Mouse (Mus musculus) intestine, embryonic 16.5 days (tissue): ENCODE data around the gene F2rl3. TPM values are rescaled to one million over a fixed set of nuclear protein-coding genes. Genes with fewer than 3 reads are reported as not detected.

ENCODE experiments used
- ATAC-seq: fragments of 200-750 bp; cut with Nextera tagmentation; 2 replicates; pipeline ENCODE4 v1.8.0; 2017; ENCODE audit warnings: moderate TSS enrichment, moderate library complexity
- H3K27ac ChIP-seq: fragments of 300-500 bp; sonication (generic); 2 replicates; pipeline ENCODE4 v1.5.1; 2014; ENCODE audit warnings: mild to moderate bottlenecking, low read length
- H3K27me3 ChIP-seq: fragments of 300-500 bp; sonication (generic); replicated peaks from 2 replicates; pipeline ENCODE4 v1.6.1; 2014; ENCODE audit warnings: low read length, control low read depth, mixed read lengths; ENCODE audit not compliant: control insufficient read depth, insufficient read depth
- H3K36me3 ChIP-seq: fragments of 300-500 bp; sonication (generic); 2 replicates; pipeline ENCODE4 v1.6.1; 2014; ENCODE audit warnings: low read length, control low read depth; ENCODE audit not compliant: control insufficient read depth, insufficient read depth
- H3K4me1 ChIP-seq: fragments of 300-500 bp; sonication (generic); 2 replicates; pipeline ENCODE4 v1.6.1; 2014; ENCODE audit warnings: low read length, control low read depth, mixed read lengths; ENCODE audit not compliant: control insufficient read depth, insufficient read depth
- H3K4me2 ChIP-seq: fragments of 300-500 bp; sonication (generic); 2 replicates; pipeline ENCODE4 v1.6.1; 2014; ENCODE audit warnings: low read depth, low read length, control low read depth
- H3K4me3 ChIP-seq: fragments of 300-500 bp; sonication (generic); 2 replicates; pipeline ENCODE4 v1.5.1; 2014; ENCODE audit warnings: mild to moderate bottlenecking, low read length
- H3K9ac ChIP-seq: fragments of 300-500 bp; sonication (generic); 2 replicates; pipeline ENCODE4 v1.6.1; 2014; ENCODE audit warnings: low read depth, low read length
- H3K9me3 ChIP-seq: fragments of 300-500 bp; sonication (generic); 2 replicates; pipeline ENCODE4 v1.6.1; 2016; ENCODE audit warnings: low read length, control low read depth; ENCODE audit not compliant: control insufficient read depth
- WGBS: fragments of 180-500 bp; shearing (Covaris S2); extraction: QIAGEN DNeasy Blood & Tissue Kit; methylation state at CpG from one replicate; pipeline ENCODE4 v1.1.7; 2014; 5-methylcytosine and 5-hydroxymethylcytosine counted together
- polyA plus RNA-seq: library from polyadenylated mRNA; unstranded; fragments of >200 nt; fragmentation: Nextera tagmentation; extraction: Ambion mirVana; gene quantifications from 2 replicates; pipeline ENCODE4 v1.2.1, GENCODE M21; 2015

F2rl3 gene
- polyA plus RNA-seq, result 3.9 and 4.7 TPM in 2 replicates

DNA sequence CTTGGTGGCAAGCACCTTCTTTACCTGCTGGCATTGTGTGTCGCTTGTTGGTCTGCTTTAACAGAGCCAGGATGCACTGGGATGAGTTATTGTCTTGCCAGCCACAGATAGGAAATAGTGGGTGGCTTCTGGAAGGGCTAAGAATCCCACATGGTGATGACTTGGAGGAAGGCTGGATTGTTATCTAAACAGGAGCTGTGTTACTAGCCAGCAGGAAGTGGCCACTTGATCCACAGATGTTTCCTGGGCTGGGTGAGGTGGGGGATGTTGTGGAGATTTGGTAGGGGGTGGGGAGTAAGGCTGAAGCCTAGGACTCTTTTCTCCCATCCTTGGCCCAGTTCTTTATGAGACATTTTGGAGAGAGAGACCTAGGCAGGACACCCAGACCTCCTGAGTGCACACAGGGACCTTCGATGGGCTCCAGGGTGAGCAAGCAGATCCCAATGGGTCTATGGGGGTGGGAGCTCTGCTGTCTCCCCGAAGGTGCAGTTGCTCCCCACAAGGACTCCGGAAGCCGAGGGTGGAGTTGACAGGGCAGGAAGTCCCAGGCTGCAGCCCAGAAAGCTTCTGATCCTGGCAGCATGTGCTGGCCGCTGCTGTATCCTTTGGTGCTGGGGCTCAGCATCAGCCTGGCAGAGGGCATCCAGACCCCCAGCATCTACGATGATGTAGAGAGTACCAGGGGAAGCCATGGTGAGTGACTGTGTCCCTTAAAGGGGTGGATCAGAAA is at the start of gene F2rl3:
Gene F2rl3 (plus strand): TSS at position 559 of the 730 bp plus-strand sequence.
- Histone ChIP-seq H3K27me3 (no peaks in the 10 kb centered on the region), H3K4me1 (peaks cover 11% of the 10 kb centered on the region; the same call in 1 of the 2 replicates), H3K9me3 (no peaks in the 10 kb centered on the region), H3K36me3 (peaks cover 14% of the 10 kb centered on the region), H3K9ac (no peak within 1 kb of the TSS), H3K4me3 (peak within 1 kb of the TSS; percentile 7; the same call in 1 of the 2 replicates), H3K4me2 (peak within 1 kb of the TSS; percentile 6; the same call in 1 of the 2 replicates), H3K27ac (peak within 1 kb of the TSS; percentile 68)
- ATAC-seq, result peak; percentile 70
- WGBS, result 65% methylated on average over 7 of the region's 7 CpGs

DNA sequence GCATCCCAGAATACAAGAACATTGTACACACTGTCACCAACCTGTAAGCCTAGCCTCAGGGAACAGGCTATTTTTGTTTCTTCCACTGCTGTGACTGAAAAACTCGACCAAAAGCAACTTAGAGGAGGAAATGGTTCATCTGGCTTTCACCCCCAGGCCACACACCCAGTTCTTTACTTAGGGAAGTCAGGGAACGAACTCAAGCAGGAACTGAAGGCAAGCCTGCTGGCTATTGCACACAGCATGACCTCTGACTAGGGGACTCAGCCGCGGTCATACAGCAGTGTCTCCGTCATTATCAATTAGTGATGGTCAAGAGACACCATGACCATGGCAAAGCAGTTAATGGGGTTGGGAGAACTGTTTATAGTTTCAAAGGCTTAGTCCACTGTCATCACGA is 49.1 kb upstream of the F2rl3 start:
- Histone ChIP-seq H3K9ac (no peak overlapping the region), H3K4me3 (no peak overlapping the region), H3K36me3 (no peaks in the 10 kb centered on the region), H3K9me3 (no peaks in the 10 kb centered on the region), H3K27me3 (no peaks in the 10 kb centered on the region), H3K4me2 (no peak overlapping the region), H3K4me1 (no peaks in the 10 kb centered on the region), H3K27ac (no peak overlapping the region)
- ATAC-seq, result no peak
- WGBS, result 63% methylated on average over 6 of the region's 6 CpGs

DNA sequence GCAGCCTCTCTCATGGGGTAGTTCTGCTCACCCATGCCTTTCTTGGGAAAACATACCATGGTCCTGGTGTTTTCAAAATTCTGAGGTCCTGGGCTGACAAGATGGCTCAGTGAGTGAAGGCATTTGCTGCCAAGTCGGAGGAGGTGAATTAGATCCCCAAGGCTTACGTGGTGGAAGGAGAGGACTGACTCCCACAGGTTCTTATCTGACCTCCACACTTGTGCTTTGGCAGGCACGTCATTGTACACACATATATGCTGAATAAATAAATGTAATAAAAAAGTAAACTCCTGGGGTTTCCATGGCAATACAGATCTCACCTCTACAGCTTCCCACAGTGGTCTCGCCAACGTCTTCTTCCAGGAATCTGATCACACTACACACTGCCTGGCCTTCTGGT is 45.1 kb upstream of the F2rl3 start:
- no peak overlapping the region for H3K4me2 ChIP-seq
- no peaks in the 10 kb centered on the region for H3K9me3 ChIP-seq
- no peak for ATAC-seq
- H3K36me3 ChIP-seq, result no peaks in the 10 kb centered on the region
- WGBS, result 66% methylated on average over 5 of the region's 5 CpGs
- H3K27me3 ChIP-seq, result no peaks in the 10 kb centered on the region
- H3K9ac ChIP-seq, result no peak overlapping the region
- H3K4me3 ChIP-seq, result no peak overlapping the region
- no peak overlapping the region for H3K27ac ChIP-seq
- no peaks in the 10 kb centered on the region for H3K4me1 ChIP-seq

DNA sequence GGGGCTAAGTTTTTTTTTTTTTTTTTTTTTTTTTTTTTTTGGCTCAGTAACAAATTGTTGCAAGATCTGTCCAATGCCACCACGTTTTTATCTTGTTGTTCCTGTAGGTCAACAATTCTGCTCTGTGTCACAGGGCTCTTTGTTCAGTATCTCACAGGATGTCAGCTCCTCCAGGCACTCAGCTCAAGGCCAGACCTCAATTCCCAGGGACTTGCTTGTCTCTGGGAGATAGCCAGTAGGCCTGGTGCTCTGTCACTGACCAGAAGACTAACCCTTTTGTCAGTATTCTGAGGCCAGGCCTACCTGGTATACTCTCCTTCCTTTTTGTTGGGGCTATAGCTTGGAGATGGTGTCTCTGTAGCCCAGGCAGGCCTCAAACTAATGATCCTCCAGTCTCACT is 41.1 kb upstream of the F2rl3 start:
- Histone ChIP-seq H3K4me3 (no peak overlapping the region), H3K9me3 (no peaks in the 10 kb centered on the region), H3K9ac (no peak overlapping the region), H3K36me3 (0 out of 2 replicates have a peak, but pooled peaks cover 3% of the 10 kb centered on the region), H3K27ac (no peak overlapping the region), H3K4me1 (peaks cover 9% of the 10 kb centered on the region), H3K27me3 (no peaks in the 10 kb centered on the region), H3K4me2 (no peak overlapping the region)
- no peak for ATAC-seq
- 11% methylated on average over 1 of the region's 1 CpGs for WGBS

DNA sequence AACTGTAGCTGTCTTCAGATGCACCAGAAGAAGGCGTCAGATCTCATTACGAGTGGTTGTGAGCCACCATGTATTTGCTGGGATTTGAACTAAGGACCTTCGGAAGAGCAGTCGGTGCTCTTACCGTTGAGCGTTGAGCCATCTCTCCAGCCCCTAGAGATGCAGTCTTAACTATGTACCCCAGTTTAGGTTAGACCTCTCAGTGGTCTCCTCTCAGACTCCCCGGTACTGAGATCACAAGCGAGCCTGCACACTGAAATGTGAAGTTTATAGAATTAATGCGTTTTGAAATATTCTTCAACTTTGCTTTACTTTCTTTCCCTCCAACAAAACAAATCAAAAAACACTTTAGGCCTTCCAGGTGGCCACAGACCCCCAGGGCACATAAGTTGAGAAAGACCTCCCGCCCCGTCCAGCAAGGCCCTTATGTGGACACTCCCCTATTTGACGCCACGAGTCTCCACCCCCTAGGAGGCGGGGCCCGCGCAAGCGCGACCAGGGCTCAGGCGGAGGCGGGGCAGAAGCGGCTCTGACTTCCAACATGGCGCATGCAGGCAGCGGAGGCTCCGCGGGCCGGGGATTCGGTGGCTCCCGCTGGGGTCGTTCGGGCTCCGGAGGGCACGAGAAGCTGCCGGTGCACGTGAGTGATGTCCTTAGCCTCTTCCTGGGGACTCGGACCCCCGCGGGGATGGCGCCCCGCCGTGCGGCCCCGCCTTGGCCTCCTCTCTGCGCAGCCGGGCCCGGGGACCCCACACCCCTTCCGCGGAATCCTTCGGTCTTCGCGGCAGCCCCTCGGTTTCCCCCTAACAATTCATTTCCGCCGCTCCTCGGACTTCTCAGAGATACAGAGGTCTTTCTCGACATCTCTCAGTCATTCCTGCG is 38.7 kb upstream of the F2rl3 start, which contains the start of gene Sin3b:
Gene Sin3b (plus strand): TSS at position 517 of the 882 bp plus-strand sequence.
- Histone ChIP-seq H3K27me3 (no peaks in the 10 kb centered on the region), H3K4me2 (peak within 1 kb of the TSS; percentile 96), H3K36me3 (peaks cover 12% of the 10 kb centered on the region), H3K27ac (no peak within 1 kb of the TSS), H3K4me3 (peak within 1 kb of the TSS; percentile 88), H3K9me3 (no peaks in the 10 kb centered on the region), H3K9ac (peak within 1 kb of the TSS; percentile 94), H3K4me1 (peaks cover 9% of the 10 kb centered on the region)
- WGBS, result 13% methylated on average over 55 of the region's 56 CpGs
- peak; percentile 99 for ATAC-seq

DNA sequence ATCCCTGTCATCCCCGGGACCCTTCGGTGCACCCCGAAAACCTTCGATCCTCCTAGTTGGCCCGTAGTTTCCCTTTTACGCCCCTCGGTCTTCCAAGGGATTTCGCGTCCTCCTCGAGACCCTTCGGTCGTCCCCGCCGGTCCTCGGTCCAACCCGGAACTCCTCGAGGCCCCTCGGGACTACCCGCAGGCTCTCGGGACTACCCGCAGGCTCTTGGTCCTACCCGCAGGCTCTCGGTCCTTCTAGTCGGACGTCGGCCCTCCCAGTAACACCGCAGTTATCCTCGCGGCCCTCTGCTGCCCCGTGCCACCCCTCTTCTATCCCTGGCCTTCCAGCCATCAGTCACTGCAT is 38.1 kb upstream of the F2rl3 start:
- Histone ChIP-seq H3K27ac (no peak overlapping the region), H3K9ac (peak overlapping the region; percentile 94), H3K4me3 (peak overlapping the region; percentile 88), H3K4me2 (peak overlapping the region; percentile 96), H3K27me3 (no peaks in the 10 kb centered on the region), H3K4me1 (peaks cover 9% of the 10 kb centered on the region), H3K36me3 (peaks cover 12% of the 10 kb centered on the region), H3K9me3 (no peaks in the 10 kb centered on the region)
- ATAC-seq, result peak; percentile 53
- WGBS, result under 1% methylated on average over 30 of the region's 30 CpGs

DNA sequence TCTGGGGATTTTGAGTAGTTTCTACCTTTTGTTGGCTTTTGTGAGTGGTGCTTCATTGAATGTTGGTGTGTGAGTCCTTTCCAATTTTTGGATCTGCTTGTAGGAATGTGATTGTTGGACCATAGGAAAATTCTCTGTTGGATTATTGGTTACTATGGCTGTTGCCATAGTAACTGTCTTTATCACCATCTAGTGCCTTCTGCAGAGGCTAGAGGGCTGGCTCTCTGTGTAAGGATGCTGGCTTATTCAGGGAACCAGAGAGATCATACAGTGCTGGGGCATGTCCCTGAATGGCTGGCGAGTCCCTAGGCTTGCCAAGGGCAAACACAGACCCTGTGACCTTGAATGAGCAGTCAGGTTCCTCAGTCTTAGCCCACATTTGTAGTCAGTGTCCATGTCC is 33.0 kb upstream of the F2rl3 start:
- no peak overlapping the region for H3K27ac ChIP-seq
- no peak overlapping the region for H3K4me3 ChIP-seq
- no peak for ATAC-seq
- H3K4me1 ChIP-seq, result peaks cover 9% of the 10 kb centered on the region
- no peak overlapping the region for H3K4me2 ChIP-seq
- peaks cover 28% of the 10 kb centered on the region for H3K36me3 ChIP-seq
- no peak overlapping the region for H3K9ac ChIP-seq
- no peaks in the 10 kb centered on the region for H3K27me3 ChIP-seq
- 94% methylated on average over 1 of the region's 1 CpGs for WGBS
- H3K9me3 ChIP-seq, result no peaks in the 10 kb centered on the region

DNA sequence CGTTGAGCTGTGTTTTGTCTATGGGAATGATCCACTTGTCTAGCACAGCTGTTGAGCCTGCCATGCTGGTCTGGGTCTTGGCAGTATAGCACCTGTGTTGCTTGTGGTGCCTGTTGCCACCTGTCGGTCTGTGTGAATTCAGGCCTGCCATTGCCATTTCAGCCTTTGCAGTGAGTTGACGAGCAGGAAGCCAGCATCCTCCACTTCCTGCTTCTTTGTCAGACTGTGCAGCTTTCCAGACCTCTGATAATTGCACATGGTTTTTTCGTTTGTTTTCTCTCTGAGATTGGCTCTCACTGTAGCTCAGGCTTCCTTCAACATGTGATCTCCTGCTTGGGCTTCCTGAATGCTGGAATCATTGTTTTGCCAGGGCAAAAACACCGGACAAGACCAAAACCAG is 26.7 kb upstream of the F2rl3 start:
- Histone ChIP-seq H3K9me3 (no peaks in the 10 kb centered on the region), H3K27ac (no peak overlapping the region), H3K4me2 (no peak overlapping the region), H3K4me1 (no peaks in the 10 kb centered on the region; the same call in 1 of the 2 replicates), H3K9ac (no peak overlapping the region), H3K27me3 (no peaks in the 10 kb centered on the region), H3K4me3 (no peak overlapping the region), H3K36me3 (peaks cover 38% of the 10 kb centered on the region)
- ATAC-seq, result no peak
- 79% methylated on average over 5 of the region's 5 CpGs for WGBS

DNA sequence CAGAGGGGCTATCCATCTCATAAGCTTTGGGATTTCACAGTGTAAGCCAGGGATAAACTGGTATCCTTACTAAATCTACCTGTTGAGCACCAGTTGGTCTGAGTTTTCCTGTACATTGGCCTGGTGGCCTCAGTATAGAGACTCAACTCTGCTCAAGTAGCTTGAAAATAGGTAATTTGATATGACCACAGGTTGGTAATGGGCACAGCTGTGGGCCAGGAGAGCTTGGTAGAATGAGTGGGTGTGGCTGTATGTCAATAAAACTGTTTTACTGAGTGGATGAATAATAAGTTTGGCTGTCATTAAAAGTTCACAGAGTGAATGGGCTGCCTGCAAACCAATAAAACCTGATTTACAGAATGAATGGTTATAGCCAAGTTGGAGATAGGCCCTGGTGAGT is 24.8 kb upstream of the F2rl3 start:
- ATAC-seq, result no peak
- no peak overlapping the region for H3K27ac ChIP-seq
- H3K4me1 ChIP-seq, result no peaks in the 10 kb centered on the region; the same call in 1 of the 2 replicates
- H3K4me2 ChIP-seq, result no peak overlapping the region
- no peak overlapping the region for H3K4me3 ChIP-seq
- H3K9me3 ChIP-seq, result no peaks in the 10 kb centered on the region
- H3K9ac ChIP-seq, result no peak overlapping the region
- H3K36me3 ChIP-seq, result peaks cover 36% of the 10 kb centered on the region
- H3K27me3 ChIP-seq, result no peaks in the 10 kb centered on the region
